Mouse (Mus musculus) neural tube, embryonic 14.5 days (tissue): ENCODE results near the gene Rapgef1. TPM values are rescaled to one million over a fixed set of nuclear protein-coding genes. Genes with fewer than 3 reads are reported as not detected.

Experiments
- ATAC-seq: fragments of 200-750 bp; cut with Nextera tagmentation; 2 replicates; pipeline ENCODE4 v1.8.0; 2017; ENCODE audit warnings: low read depth, mild to moderate bottlenecking, moderate TSS enrichment, moderate library complexity
- H3K27ac ChIP-seq: fragments of 300-500 bp; sonication (generic); 2 replicates; pipeline ENCODE4 v1.5.1; 2014; ENCODE audit warnings: low read depth, mild to moderate bottlenecking, control low read depth, low read length, moderate library complexity, mixed read lengths
- H3K27me3 ChIP-seq: fragments of 300-500 bp; sonication (generic); 2 replicates; pipeline ENCODE4 v1.6.1; 2014; ENCODE audit warnings: low read length; ENCODE audit not compliant: control insufficient read depth, insufficient read depth
- H3K36me3 ChIP-seq: fragments of 300-500 bp; sonication (generic); 2 replicates; pipeline ENCODE4 v1.6.1; 2014; ENCODE audit warnings: low read length, mixed read lengths; ENCODE audit not compliant: control insufficient read depth, insufficient read depth
- H3K4me1 ChIP-seq: fragments of 300-500 bp; sonication (generic); 2 replicates; pipeline ENCODE4 v1.6.1; 2014; ENCODE audit warnings: low read length; ENCODE audit not compliant: control insufficient read depth, insufficient read depth
- H3K4me2 ChIP-seq: fragments of 300-500 bp; sonication (generic); 2 replicates; pipeline ENCODE4 v1.6.1; 2014; ENCODE audit warnings: mild to moderate bottlenecking, low read depth, low read length, control low read depth
- H3K4me3 ChIP-seq: fragments of 300-500 bp; sonication (generic); 2 replicates; pipeline ENCODE4 v1.5.1; 2014; ENCODE audit warnings: low read depth, low read length, control low read depth, mixed read lengths
- H3K9ac ChIP-seq: fragments of 300-500 bp; sonication (generic); replicated peaks from 2 replicates; pipeline ENCODE4 v1.6.1; 2014; ENCODE audit warnings: low read depth, mild to moderate bottlenecking, control low read depth, low read length, mixed read lengths
- H3K9me3 ChIP-seq: fragments of 300-500 bp; sonication (generic); 2 replicates; pipeline ENCODE4 v1.6.1; 2016; ENCODE audit warnings: low read length; ENCODE audit not compliant: control insufficient read depth
- WGBS: fragments of 180-500 bp; shearing (Covaris S2); extraction: QIAGEN DNeasy Blood & Tissue Kit; methylation state at CpG from one replicate; pipeline ENCODE4 v1.1.7; 2014; 5-methylcytosine and 5-hydroxymethylcytosine counted together
- polyA plus RNA-seq: library from polyadenylated mRNA; unstranded; fragments of >200 nt; fragmentation: Nextera tagmentation; extraction: Ambion mirVana; gene quantifications from 2 replicates; pipeline ENCODE4 v1.2.1, GENCODE M21; 2014

Rapgef1 gene
- polyA plus RNA-seq, 1 experiment from 2014 or later: 18.9 TPM

DNA sequence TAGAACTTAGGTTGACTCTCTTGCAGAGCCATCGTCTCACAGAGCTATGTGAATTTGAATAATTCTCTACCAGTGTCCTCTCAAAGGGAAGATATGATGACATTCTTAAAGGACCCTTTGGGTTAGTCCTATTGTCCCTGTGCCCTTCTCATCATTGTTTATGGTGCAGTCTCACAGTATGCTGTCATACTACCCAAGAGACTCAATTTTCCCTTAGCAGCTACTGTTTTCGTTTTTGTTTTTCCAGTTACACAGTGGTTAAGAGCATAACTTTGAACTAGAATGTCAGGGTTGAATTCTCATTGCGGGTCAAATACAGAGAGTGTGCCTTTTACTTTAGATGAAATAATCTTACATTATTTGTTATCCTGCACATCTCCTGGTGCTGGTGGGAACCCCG lies 27.6 kb downstream of the Rapgef1 start:
- peaks cover 5% of the 10 kb centered on the region; the same call in 1 of the 2 replicates for H3K4me1 ChIP-seq

DNA sequence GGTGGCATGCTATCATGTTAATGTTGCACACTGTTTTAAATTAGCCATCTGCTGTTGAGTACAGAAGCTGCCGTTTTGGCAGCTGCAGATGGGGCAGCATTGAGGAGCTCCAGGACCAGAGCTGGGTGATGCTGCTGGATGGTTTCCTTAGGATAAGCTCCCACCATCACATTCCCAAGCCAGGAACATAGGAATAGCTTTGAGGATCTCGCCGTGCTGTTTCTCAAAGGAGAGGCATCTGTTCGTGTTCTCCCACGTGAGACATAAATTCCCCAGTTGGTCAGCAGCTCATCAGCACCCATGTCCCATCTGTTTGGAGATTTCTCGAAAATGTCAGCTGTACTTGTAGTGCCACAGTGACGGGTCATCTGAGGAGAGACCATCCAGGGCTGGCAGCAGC lies 28.3 kb downstream of the Rapgef1 start:
- no peak for ATAC-seq
- H3K4me1 ChIP-seq: peaks cover 5% of the 10 kb centered on the region; the same call in 1 of the 2 replicates
- no peak overlapping the region for H3K4me3 ChIP-seq
- 50% methylated on average over 7 of the region's 7 CpGs for WGBS
- H3K27ac ChIP-seq: no peak overlapping the region
- no peak overlapping the region for H3K9ac ChIP-seq
- no peaks in the 10 kb centered on the region for H3K36me3 ChIP-seq
- H3K4me2 ChIP-seq: no peak overlapping the region
- H3K27me3 ChIP-seq: no peaks in the 10 kb centered on the region
- H3K9me3 ChIP-seq: no peaks in the 10 kb centered on the region

More for the DNA sequence above, 27.6 kb downstream of the Rapgef1 start:
- Histone ChIP-seq H3K27me3 (no peaks in the 10 kb centered on the region), H3K4me2 (no peak overlapping the region), H3K27ac (no peak overlapping the region), H3K9ac (no peak overlapping the region), H3K36me3 (no peaks in the 10 kb centered on the region), H3K4me3 (no peak overlapping the region), H3K9me3 (no peaks in the 10 kb centered on the region)
- no peak for ATAC-seq
- 85% methylated on average over 4 of the region's 4 CpGs for whole genome bisulfite sequencing

GRCm38 (mm10) chr2:29648956-29649794 lies 29.7 kb downstream of the Rapgef1 start:
- WGBS: 84% methylated on average over 6 of the region's 6 CpGs
- no peak for ATAC-seq

GRCm38 (mm10) chr2:29649795-29650457 lies 30.4 kb downstream of the Rapgef1 start:
- WGBS: 83% methylated on average over 10 of the region's 10 CpGs
- no peak overlapping the region for H3K9ac ChIP-seq
- no peak for ATAC-seq
- H3K27ac ChIP-seq: no peak overlapping the region
- no peaks in the 10 kb centered on the region for H3K36me3 ChIP-seq
- no peak overlapping the region for H3K4me2 ChIP-seq
- H3K27me3 ChIP-seq: no peaks in the 10 kb centered on the region
- no peak overlapping the region for H3K4me3 ChIP-seq
- H3K4me1 ChIP-seq: peaks cover 5% of the 10 kb centered on the region; the same call in 1 of the 2 replicates
- no peaks in the 10 kb centered on the region for H3K9me3 ChIP-seq

More at GRCm38 (mm10) chr2:29648956-29649794, 29.7 kb downstream of the Rapgef1 start:
- Histone ChIP-seq H3K4me3 (no peak overlapping the region), H3K4me1 (peaks cover 5% of the 10 kb centered on the region; the same call in 1 of the 2 replicates), H3K4me2 (no peak overlapping the region), H3K27me3 (no peaks in the 10 kb centered on the region), H3K9me3 (no peaks in the 10 kb centered on the region), H3K36me3 (no peaks in the 10 kb centered on the region), H3K9ac (no peak overlapping the region), H3K27ac (no peak overlapping the region)

- Histone ChIP-seq H3K9ac (no peak overlapping the region), H3K4me2 (no peak overlapping the region), H3K27ac (no peak overlapping the region), H3K36me3 (no peaks in the 10 kb centered on the region), H3K4me3 (no peak overlapping the region), H3K9me3 (no peaks in the 10 kb centered on the region), H3K27me3 (no peaks in the 10 kb centered on the region), H3K4me1 (peaks cover under 1% of the 10 kb centered on the region; the same call in 1 of the 2 replicates)
- ATAC-seq: no peak
- WGBS: 88% methylated on average over 5 of the region's 5 CpGs
Measured at GRCm38 (mm10) chr2:29651876-29652275, 32.4 kb downstream of the Rapgef1 start.

- Histone ChIP-seq H3K4me2 (no peak overlapping the region), H3K4me1 (no peaks in the 10 kb centered on the region), H3K27me3 (no peaks in the 10 kb centered on the region), H3K4me3 (no peak overlapping the region), H3K9me3 (no peaks in the 10 kb centered on the region), H3K36me3 (no peaks in the 10 kb centered on the region), H3K27ac (no peak overlapping the region), H3K9ac (no peak overlapping the region)
- no peak for ATAC-seq
- 97% methylated on average over 5 of the region's 5 CpGs for WGBS
Measured at GRCm38 (mm10) chr2:29655433-29655832, 35.9 kb downstream of the Rapgef1 start.

DNA sequence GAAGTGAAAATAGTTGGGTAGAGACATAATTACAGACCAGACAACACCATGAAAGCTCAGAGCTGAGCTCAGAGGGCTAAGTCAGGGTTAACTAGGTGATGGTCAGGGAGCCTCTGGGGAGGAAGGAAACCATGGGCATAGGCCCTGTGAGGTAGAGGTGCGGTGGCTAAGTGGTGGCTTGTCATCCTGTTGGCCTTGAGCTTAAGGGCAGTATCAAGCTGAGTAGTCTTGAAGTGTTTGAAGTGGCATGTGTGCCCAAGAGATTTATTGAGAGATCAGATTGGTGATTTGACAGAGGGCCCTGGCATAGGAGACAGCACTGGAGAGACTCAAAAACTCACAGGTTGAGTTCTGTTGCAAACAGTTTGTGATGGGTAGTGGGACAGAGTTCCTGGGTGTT lies 36.6 kb downstream of the Rapgef1 start:
- Histone ChIP-seq H3K9ac (no peak overlapping the region), H3K4me3 (no peak overlapping the region), H3K9me3 (no peaks in the 10 kb centered on the region), H3K4me2 (no peak overlapping the region), H3K4me1 (no peaks in the 10 kb centered on the region), H3K27ac (no peak overlapping the region), H3K27me3 (no peaks in the 10 kb centered on the region), H3K36me3 (no peaks in the 10 kb centered on the region)
- WGBS: 94% methylated on average over 1 of the region's 1 CpGs
- no peak for ATAC-seq

DNA sequence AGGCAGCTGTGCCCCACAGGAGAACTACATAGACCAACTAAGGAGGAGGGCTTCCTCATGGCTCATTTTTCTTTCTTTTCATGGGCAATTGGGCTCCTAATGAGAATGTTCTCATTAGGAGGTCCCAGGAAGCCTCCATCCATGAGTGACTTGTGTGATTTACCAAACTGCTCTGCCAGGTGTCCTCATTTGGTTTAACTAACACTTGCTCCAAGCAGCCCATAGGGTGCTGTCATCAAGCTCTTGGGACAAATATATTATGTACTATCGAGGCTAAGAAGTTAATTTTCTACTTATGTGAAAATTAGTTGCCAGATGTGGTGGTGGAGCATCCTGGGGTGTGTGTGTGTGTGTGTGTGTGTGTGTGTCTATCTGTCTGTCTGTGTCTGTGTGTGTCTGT lies 37.6 kb downstream of the Rapgef1 start:
- Histone ChIP-seq H3K27ac (no peak overlapping the region), H3K4me3 (no peak overlapping the region), H3K27me3 (no peaks in the 10 kb centered on the region), H3K9me3 (no peaks in the 10 kb centered on the region), H3K4me1 (no peaks in the 10 kb centered on the region), H3K4me2 (no peak overlapping the region), H3K9ac (no peak overlapping the region), H3K36me3 (no peaks in the 10 kb centered on the region)
- 24% methylated on average over 1 of the region's 1 CpGs for WGBS
- ATAC-seq: peak; percentile 56; the same call in 1 of the 2 replicates

DNA sequence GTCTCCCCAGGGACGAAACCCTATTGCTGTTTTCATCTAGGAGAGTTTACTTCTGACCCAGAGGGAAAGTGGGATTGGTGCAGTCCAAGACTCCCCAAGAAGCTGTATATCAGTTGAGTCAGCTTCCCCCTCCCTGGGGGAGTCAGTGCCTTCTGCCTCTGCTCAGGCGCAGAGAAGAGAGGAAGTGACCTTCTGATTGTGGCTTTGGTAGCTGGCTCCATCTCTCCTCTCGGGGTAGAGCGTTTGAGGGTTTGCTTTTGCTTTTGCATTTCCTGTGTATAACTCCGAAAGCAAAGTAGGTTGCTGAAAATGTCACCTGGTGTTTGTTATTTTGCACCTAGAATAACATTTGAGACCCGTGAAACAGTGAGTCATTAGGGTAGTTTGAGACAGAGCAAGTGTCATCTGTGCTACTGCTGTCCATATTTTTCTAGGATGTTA lies 42.3 kb downstream of the Rapgef1 start:
- Histone ChIP-seq H3K36me3 (no peaks in the 10 kb centered on the region), H3K4me1 (0 out of 2 replicates have a peak, but pooled peaks cover 11% of the 10 kb centered on the region), H3K4me2 (no peak overlapping the region), H3K9me3 (no peaks in the 10 kb centered on the region), H3K27me3 (no peaks in the 10 kb centered on the region), H3K4me3 (no peak overlapping the region), H3K9ac (no peak overlapping the region), H3K27ac (no peak overlapping the region)
- WGBS: 87% methylated on average over 6 of the region's 6 CpGs
- ATAC-seq: no peak
